Mouse (Mus musculus): ENCODE measurements around the gene Txn2.

- TF ChIP-seq CTCF (IDR thresholded peaks at IDR 0.05; ENCODE audit: low read depth), result no peak
- TF ChIP-seq EP300 (IDR thresholded peaks at IDR 0.05; ENCODE audit: low read depth), result no peak
These were observed 48.1 kb downstream of the Txn2 start for GRCm38 (mm10) chr15:77880738-77881137.

Measured in liver, embryonic 14.5 days (tissue).